ENCODE assay signal across 11 mouse cellular contexts in the genomic region with DNA sequence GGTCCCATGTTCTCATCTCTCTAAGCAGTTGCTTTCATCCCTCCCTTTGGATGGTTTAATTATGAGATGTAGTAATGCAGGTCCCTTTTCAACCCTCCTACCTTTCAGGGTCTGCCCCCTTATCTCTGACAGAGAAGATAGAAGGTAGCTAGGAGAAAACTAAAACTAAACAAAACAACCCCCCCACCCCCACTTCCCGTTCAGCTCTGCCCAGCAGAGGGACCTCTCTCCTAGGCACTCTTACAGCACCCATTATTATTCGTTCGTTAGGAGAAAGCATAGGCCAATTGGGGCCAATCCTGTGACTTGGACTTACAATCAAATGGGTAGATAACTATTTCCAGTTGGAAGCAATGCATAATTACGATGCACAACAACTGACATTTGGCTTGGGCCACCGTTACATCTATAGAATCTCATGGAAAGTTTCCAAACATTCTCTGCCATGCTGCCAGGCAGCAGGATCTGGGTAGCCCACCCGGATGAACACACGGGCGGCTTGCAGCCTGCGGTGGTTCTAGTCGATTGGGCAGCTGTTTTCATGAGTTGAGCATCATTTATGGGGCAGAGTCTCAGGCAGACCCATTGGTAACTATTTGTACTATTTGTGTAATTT.
DNase-seq lines count a peak whose midpoint lies in the region; TF ChIP-seq lines count a peak whose summit lies in the region.
"Had no signal": no experiment of that assay in that cellular context is flagged by ENCODE, and none has a peak within 500 bp of the region (broad histone marks: within the 10 kb centered on the region; RNA-seq: fewer than 3 reads in every experiment).

No protein-coding gene starts in this region.

- no peak for TF ChIP-seq POLR2A in heart, adult 2 months (IDR thresholded peaks at IDR 0.05; ENCODE audit: insufficient read depth, low read depth, low read length)

- 78% methylated on average over 10 of the region's 10 CpGs for WGBS in heart, adult 2 months

- no peak overlapping the region for H3K9ac ChIP-seq in heart, adult 2 months (ENCODE audit: low read depth, low read length)
- H3K9ac ChIP-seq: midbrain, embryonic 12.5 days had no signal

- peak; percentile 22; the same call in 1 of the 2 replicates for TF ChIP-seq CTCF in heart, adult 2 months (IDR thresholded peaks at IDR 0.05)

- H3K4me3 ChIP-seq in heart, adult 2 months, result no peak overlapping the region
- H3K4me3 ChIP-seq: midbrain, embryonic 12.5 days had no signal

- H3K4me1 ChIP-seq in heart, adult 2 months (ENCODE audit: control insufficient read depth, insufficient read depth, low read length), result no peaks in the 10 kb centered on the region; the same call in 1 of the 2 replicates

- H3K36me3 ChIP-seq in heart, adult 2 months (ENCODE audit: control insufficient read depth, insufficient read depth, low read length), result no peaks in the 10 kb centered on the region
- H3K36me3 ChIP-seq: midbrain, embryonic 12.5 days had no signal

- no peaks in the 10 kb centered on the region for H3K27me3 ChIP-seq in heart, adult 2 months (ENCODE audit: control insufficient read depth, insufficient read depth, low read length)
- H3K27me3 ChIP-seq: midbrain, embryonic 12.5 days had no signal

- intact Hi-C loops in heart, adult 2 months (cut with DNase I), result no loop called here
- intact Hi-C loops in heart, postnatal 36 days (cut with DNase I), result no loop called here

- no peak for DNase-seq in heart, adult 2 months
- DNase-seq in heart, postnatal 36 days, result no peak
- peak; percentile 17 for DNase-seq in lung, postnatal 36 days
- no peak for DNase-seq in lung, postnatal 25 days (ENCODE audit: low spot score)
- peak; percentile 50 for DNase-seq in T-cell, adult 2 months (ENCODE audit: low spot score)
- peak; percentile 75 for DNase-seq in naive thymus-derived CD4-positive, alpha-beta T cell, adult 2 months (ENCODE audit: low read depth)
- no peak for DNase-seq in adrenal gland, adult 2 months
- no peak for DNase-seq in right cerebral cortex, postnatal 14 days
- DNase-seq: lung, adult 2 months; spleen, adult 18-20 months had no signal

- no peak overlapping the region for H3K27ac ChIP-seq in heart, adult 2 months
- H3K27ac ChIP-seq: midbrain, embryonic 12.5 days had no signal

- H3K79me2 ChIP-seq in heart, adult 2 months (replicated peaks; ENCODE audit: control insufficient read depth, insufficient read depth, low read length), result no peaks in the 10 kb centered on the region

- TF ChIP-seq EP300 in heart, adult 2 months (IDR thresholded peaks at IDR 0.05; ENCODE audit: insufficient read depth, low read depth, low read length), result no peak

Comparison
In these comparisons a context has a peak if more than half of its experiments do, and no peak if none do; other contexts are left out.
1. DNase-seq: peak in lung, postnatal 36 days (single experiment), T-cell, adult 2 months (single experiment) and naive thymus-derived CD4-positive, alpha-beta T cell, adult 2 months (single experiment); none in heart, adult 2 months (0 of 2), heart, postnatal 36 days (0 of 2), lung, postnatal 25 days (single experiment), adrenal gland, adult 2 months (single experiment) and right cerebral cortex, postnatal 14 days (single experiment).